Mouse (Mus musculus) layer of hippocampus, adult 18-20 months (tissue): Measurements from ENCODE around the gene Olfr651. TPM values are rescaled to one million over a fixed set of nuclear protein-coding genes. Genes with fewer than 3 reads are reported as not detected.
"Not testable (repeated sequence)": the region's sequence is repeated elsewhere in the genome, so short reads cannot be mapped to it uniquely, and the experiment has no call there.

Source experiments
- DNase-seq, 2 experiments: peaks; one replicate each; pipeline ENCODE4 v3.0.0; 2022; ENCODE audit warnings: low spot score in 2 of 2
- long read RNA-seq: library from polyadenylated mRNA; stranded (forward); transcript quantifications from one replicate; pipeline ENCODE4 v2.0.0, GENCODE M21; 2021
- total RNA-seq, 2 experiments: library from RNA; stranded (reverse); gene quantifications; 2 replicates each; pipeline ENCODE4 v1.2.3; 2021

Gene Olfr651
- not detected for total RNA-seq
- long read RNA-seq, result 0 reads

- no peak for DNase-seq
These were observed at the start of gene Olfr651 for GRCm38 (mm10) chr7:104549833-104550232. Olfr651 (plus strand) TSS chr7:104550133.

GRCm38 (mm10) chr7:104501186-104501585 is 48.7 kb upstream of the Olfr651 start:
- DNase-seq, result not testable (repeated sequence)

GRCm38 (mm10) chr7:104501589-104502371 is 48.2 kb upstream of the Olfr651 start:
- DNase-seq, result no peak

GRCm38 (mm10) chr7:104507421-104508065 is 42.4 kb upstream of the Olfr651 start, which contains the start of gene Trim30d:
Trim30d (minus strand) TSS chr7:104507849.
- DNase-seq, result not testable (repeated sequence)

GRCm38 (mm10) chr7:104552700-104553099 is 2.8 kb downstream of the Olfr651 start:
- DNase-seq, result no peak

GRCm38 (mm10) chr7:104560601-104561000 is 10.7 kb downstream of the Olfr651 start, which contains the start of gene Olfr652:
Olfr652 (plus strand) TSS chr7:104560901.
- DNase-seq, result no peak

GRCm38 (mm10) chr7:104577014-104577413 is 27.1 kb downstream of the Olfr651 start, which contains the start of gene Olfr653:
Olfr653 (plus strand) TSS chr7:104577314.
- no peak for DNase-seq

- no peak for DNase-seq
These were observed 30.9 kb downstream of the Olfr651 start for GRCm38 (mm10) chr7:104580846-104581245.

- DNase-seq, result no peak
These were observed 31.5 kb downstream of the Olfr651 start for GRCm38 (mm10) chr7:104581429-104581828.

- DNase-seq, result no peak
These were observed 36.8 kb downstream of the Olfr651 start, which contains the start of gene Olfr654 for GRCm38 (mm10) chr7:104586725-104587124. Olfr654 (plus strand) TSS chr7:104587025.

GRCm38 (mm10) chr7:104588274-104588673 is 38.3 kb downstream of the Olfr651 start:
- DNase-seq, result no peak

- no peak for DNase-seq
These were observed 51.7 kb downstream of the Olfr651 start, which contains the start of gene Olfr655 for GRCm38 (mm10) chr7:104601679-104602078. Olfr655 (minus strand) TSS chr7:104601779.

- no peak for DNase-seq
These were observed 53.2 kb downstream of the Olfr651 start for GRCm38 (mm10) chr7:104603173-104603572.

Other genes with a start within 250 kb of the Olfr651 start
- gene Trim12a, start 234.7 kb upstream of the Olfr651 start, total RNA-seq, result 1 to 10 TPM; 2.8 to 3.2 TPM
- under 1 TPM in 1 of 2 experiments, not detected in 1; 0.27 TPM for gene Trim34b, start 220.7 kb upstream of the Olfr651 start, total RNA-seq
- 1 to 10 TPM; 1.4 to 1.6 TPM for gene Trim12c, start 196.8 kb upstream of the Olfr651 start, total RNA-seq
- gene Trim30b, start 180.2 kb upstream of the Olfr651 start, total RNA-seq, result not detected
- gene Trim30c, start 149.3 kb upstream of the Olfr651 start, total RNA-seq, result not detected
- gene Trim30a, start 84.9 kb upstream of the Olfr651 start, total RNA-seq, result under 1 TPM; 0.84 to 0.92 TPM
- under 1 TPM; 0.81 to 0.97 TPM for gene Trim30d, start 42.3 kb upstream of the Olfr651 start, total RNA-seq
- gene Olfr652, start 10.8 kb downstream of the Olfr651 start, total RNA-seq, result not detected
- not detected for gene Olfr653, start 27.2 kb downstream of the Olfr651 start, total RNA-seq
- not detected for gene Olfr654, start 36.9 kb downstream of the Olfr651 start, total RNA-seq
- not detected for gene Olfr655, start 51.6 kb downstream of the Olfr651 start, total RNA-seq
- not detected for gene Olfr656, start 63.8 kb downstream of the Olfr651 start, total RNA-seq
- not detected for gene Olfr657, start 74.7 kb downstream of the Olfr651 start, total RNA-seq
- gene Olfr658, start 97.2 kb downstream of the Olfr651 start, total RNA-seq, result not detected
- not detected for gene Olfr659, start 116.6 kb downstream of the Olfr651 start, total RNA-seq
- gene Olfr661, start 136.4 kb downstream of the Olfr651 start, total RNA-seq, result not detected
- gene Usp17le, start 227.3 kb downstream of the Olfr651 start, total RNA-seq, result not detected